Mouse (Mus musculus) ES-E14 (cell line): ENCODE results near the gene Fcgr2b. TPM values are rescaled to one million over a fixed set of nuclear protein-coding genes. Genes with fewer than 3 reads are reported as not detected.

Experiments
- DNase-seq: peaks from one replicate; pipeline ENCODE4 v3.0.0-alpha.2; 2013; ENCODE audit warnings: low read depth, low spot score
- H3K27ac ChIP-seq: 2 replicates; pipeline ENCODE4 v1.5.1; 2012; ENCODE audit warnings: low read depth, mild to moderate bottlenecking, low read length, moderate library complexity, mixed read lengths; ENCODE audit not compliant: poor library complexity, insufficient read depth, severe bottlenecking
- H3K36me3 ChIP-seq: 2 replicates; pipeline ENCODE4 v1.6.1; 2012; ENCODE audit warnings: mild to moderate bottlenecking, low read length, moderate library complexity, mixed read lengths; ENCODE audit not compliant: control insufficient read depth, poor library complexity, insufficient read depth, severe bottlenecking
- H3K4me1 ChIP-seq, 2 experiments: fragments of 150-350 bp in 1 of 2; sonication (generic) in 1 of 2; 2 replicates each; pipeline ENCODE4 v1.6.1; 2012; ENCODE audit warnings: low read length in 2 of 2, mild to moderate bottlenecking in 1 of 2, mixed read lengths in 1 of 2; ENCODE audit not compliant: control insufficient read depth in 2 of 2, insufficient read depth in 2 of 2, poor library complexity in 1 of 2
- H3K4me3 ChIP-seq, 2 experiments: fragments of 150-350 bp in 1 of 2; sonication (generic) in 1 of 2; 2 replicates each; pipeline ENCODE4 v1.5.1; 2012; ENCODE audit warnings: low read length in 2 of 2, low read depth in 1 of 2, mild to moderate bottlenecking in 1 of 2, mixed read lengths in 1 of 2; ENCODE audit not compliant: insufficient read depth in 1 of 2, poor library complexity in 1 of 2, severe bottlenecking in 1 of 2
- H3K9ac ChIP-seq: 2 replicates; pipeline ENCODE4 v1.6.1; 2012; ENCODE audit warnings: low read depth, mild to moderate bottlenecking, low read length, mixed read lengths; ENCODE audit not compliant: poor library complexity, insufficient read depth, severe bottlenecking
- H3K9me3 ChIP-seq: fragments of 150-350 bp; sonication (generic); 2 replicates; pipeline ENCODE4 v1.6.1; 2012; ENCODE audit warnings: low read depth, mild to moderate bottlenecking, low read length; ENCODE audit not compliant: control insufficient read depth, insufficient read depth
- CHD2 ChIP-seq: IDR thresholded peaks from 2 replicates; pipeline ENCODE4 v1.6.1; 2014; ENCODE audit warnings: mild to moderate bottlenecking, low read depth, low read length, inconsistent platforms
- HCFC1 ChIP-seq: IDR thresholded peaks from 2 replicates; pipeline ENCODE4 v1.6.1; 2012; ENCODE audit warnings: low read length, inconsistent platforms, borderline replicate concordance; ENCODE audit not compliant: insufficient read depth
- MAFK ChIP-seq: IDR thresholded peaks from 2 replicates; pipeline ENCODE4 v1.6.1; 2014; ENCODE audit warnings: mild to moderate bottlenecking, low read depth, low read length, inconsistent platforms; ENCODE audit not compliant: insufficient read depth
- ZC3H11A ChIP-seq: IDR thresholded peaks from 2 replicates; pipeline ENCODE4 v1.6.1; 2012; ENCODE audit warnings: low read depth, mild to moderate bottlenecking, inconsistent platforms, low read length, borderline replicate concordance
- ZNF384 ChIP-seq: IDR thresholded peaks from 2 replicates; pipeline ENCODE4 v1.6.1; 2012; ENCODE audit warnings: low read depth, low read length, inconsistent platforms
- in situ Hi-C, 2 experiments: fragments of 600-800 bp; cut with MboI; formaldehyde crosslinking; loops; one replicate each; pipeline ENCODE4 v1.15.1; 2025; ENCODE audit warnings: low sequenced_read_pairs in 2 of 2, inconsistent platforms in 1 of 2; ENCODE audit not compliant: unreplicated experiment in 2 of 2
- total RNA-seq: library from RNA; depleted of rRNA; stranded (reverse); fragments of 300-350 nt; gene quantifications from 2 replicates; pipeline ENCODE4 v1.2.3, GENCODE M21; 2012

The Fcgr2b gene
- total RNA-seq, 1 experiment: 2.4 TPM

- H3K4me3 ChIP-seq: no peak overlapping the region
- no peaks in the 10 kb centered on the region for H3K4me1 ChIP-seq
- no peaks in the 10 kb centered on the region for H3K9me3 ChIP-seq
- no peaks in the 10 kb centered on the region for H3K36me3 ChIP-seq
- no peak overlapping the region for H3K9ac ChIP-seq
- H3K27ac ChIP-seq: no peak overlapping the region
- in situ Hi-C loops: no loop called here
- DNase-seq: no peak
- no peak for TF ChIP-seq MAFK
- TF ChIP-seq HCFC1: no peak
- no peak for TF ChIP-seq ZC3H11A
- no peak for TF ChIP-seq CHD2
These were observed 37.1 kb downstream of the Fcgr2b start for GRCm38 (mm10) chr1:170939255-170939654.

GRCm38 (mm10) chr1:170934383-170934782 lies 42.0 kb downstream of the Fcgr2b start:
- in situ Hi-C loops: no loop called here
- no peak overlapping the region for H3K9ac ChIP-seq
- no peak for DNase-seq

GRCm38 (mm10) chr1:170933940-170934339 lies 42.4 kb downstream of the Fcgr2b start:
- H3K4me1 ChIP-seq: no peaks in the 10 kb centered on the region
- in situ Hi-C loops: no loop called here
- no peak for DNase-seq
- no peak overlapping the region for H3K9ac ChIP-seq
- H3K4me3 ChIP-seq: no peak overlapping the region
- no peak overlapping the region for H3K27ac ChIP-seq
- TF ChIP-seq CHD2 (no peak), ZC3H11A (no peak), MAFK (no peak), HCFC1 (no peak)
- no peaks in the 10 kb centered on the region for H3K9me3 ChIP-seq
- no peaks in the 10 kb centered on the region for H3K36me3 ChIP-seq

More at GRCm38 (mm10) chr1:170934383-170934782, 42.0 kb downstream of the Fcgr2b start:
- Histone ChIP-seq H3K4me1 (no peaks in the 10 kb centered on the region), H3K9me3 (no peaks in the 10 kb centered on the region), H3K4me3 (no peak overlapping the region), H3K36me3 (no peaks in the 10 kb centered on the region), H3K27ac (no peak overlapping the region)
- no peak for TF ChIP-seq CHD2

GRCm38 (mm10) chr1:170933386-170933920 lies 42.9 kb downstream of the Fcgr2b start:
- no peaks in the 10 kb centered on the region for H3K36me3 ChIP-seq
- in situ Hi-C loops: no loop called here
- no peak overlapping the region for H3K4me3 ChIP-seq

GRCm38 (mm10) chr1:170932043-170932442 lies 44.3 kb downstream of the Fcgr2b start:
- TF ChIP-seq CHD2 (no peak), HCFC1 (no peak), ZC3H11A (no peak), MAFK (no peak), ZNF384 (no peak)
- H3K4me3 ChIP-seq: no peak overlapping the region
- no peak overlapping the region for H3K27ac ChIP-seq
- no peaks in the 10 kb centered on the region for H3K36me3 ChIP-seq
- in situ Hi-C loops: no loop called here
- H3K9me3 ChIP-seq: no peaks in the 10 kb centered on the region
- no peak for DNase-seq
- no peak overlapping the region for H3K9ac ChIP-seq
- H3K4me1 ChIP-seq: no peaks in the 10 kb centered on the region

More at GRCm38 (mm10) chr1:170933386-170933920, 42.9 kb downstream of the Fcgr2b start:
- H3K9me3 ChIP-seq: no peaks in the 10 kb centered on the region
- DNase-seq: no peak
- no peaks in the 10 kb centered on the region for H3K4me1 ChIP-seq
- no peak for TF ChIP-seq HCFC1
- no peak overlapping the region for H3K27ac ChIP-seq
- H3K9ac ChIP-seq: no peak overlapping the region
